Mouse (Mus musculus): Measurements from ENCODE around the gene Ankrd61.

DNA sequence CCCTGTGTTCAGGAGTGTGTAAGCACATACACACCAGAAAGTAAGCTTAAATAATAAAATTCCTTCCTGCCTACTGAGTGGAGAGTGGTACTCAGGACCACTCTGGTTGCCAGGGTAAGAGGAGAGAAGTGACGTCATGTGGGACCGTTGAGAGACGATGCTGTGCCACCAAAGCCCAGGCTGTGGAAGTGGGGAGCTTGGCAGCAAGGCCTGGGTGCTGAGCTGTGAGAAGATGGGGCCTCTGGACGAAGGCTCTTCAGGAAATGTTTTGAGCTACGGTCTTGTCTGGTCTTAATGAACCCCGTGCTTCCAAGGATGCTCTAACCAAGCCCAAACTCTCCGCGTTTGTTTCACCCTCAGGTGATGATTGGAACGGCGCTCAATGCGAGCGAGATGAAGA is 33.2 kb upstream of the Ankrd61 start:
- TF ChIP-seq POLR2A (IDR thresholded peaks at IDR 0.05; ENCODE audit: borderline replicate concordance, extremely low read depth, low read depth, low read length) (no peak), CTCF (IDR thresholded peaks at IDR 0.05; ENCODE audit: insufficient read depth, low read length) (no peak)

Data from lung, adult 2 months (tissue).